Mouse (Mus musculus): ENCODE results near the gene Plcl1.

DNA sequence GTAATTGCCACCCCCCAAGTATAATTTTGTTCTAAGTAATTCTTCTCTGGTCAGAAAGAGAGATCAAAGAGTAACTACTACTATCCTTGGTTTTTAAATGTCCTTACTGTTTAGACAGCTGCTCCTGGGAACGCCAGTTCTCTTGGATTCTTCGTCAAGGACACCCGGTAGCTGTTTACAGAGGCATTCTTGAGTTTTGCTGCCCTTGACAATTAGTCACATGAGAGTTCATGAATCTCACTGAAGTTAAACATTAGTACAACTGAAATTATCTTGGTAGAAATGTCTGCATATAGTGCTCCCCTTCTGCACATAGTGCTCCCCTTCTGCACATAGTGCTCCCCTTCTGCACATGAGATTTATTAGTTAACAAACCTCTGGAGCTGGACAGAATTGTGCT, 327.2 kb downstream of the Plcl1 start:
- no peak for TF ChIP-seq POLR2A (IDR thresholded peaks at IDR 0.05; ENCODE audit: borderline replicate concordance, low read depth, low read length)
- no peak for TF ChIP-seq CTCF (IDR thresholded peaks at IDR 0.05; ENCODE audit: low read depth, low read length)
